Mouse (Mus musculus) heart, embryonic 14.5 days (tissue): ENCODE data around the gene Galr3. TPM values are rescaled to one million over a fixed set of nuclear protein-coding genes. Genes with fewer than 3 reads are reported as not detected.

Experiments used
- microRNA-seq: library from miRNA; unstranded; fragments of <30 nt; microRNA quantifications from one replicate; pipeline ENCODE4, GENCODE M21; 2016
- polyA plus RNA-seq: library from polyadenylated mRNA; unstranded; fragments of >200 nt; fragmentation: Nextera tagmentation; extraction: Ambion mirVana; gene quantifications from 2 replicates; pipeline ENCODE4 v1.2.1, GENCODE M21; 2014

Galr3 gene
- polyA plus RNA-seq, 1 experiment from 2014 or later = not detected

Small RNAs within 50 kb of the gene (microRNA-seq; reads per million reads assigned to microRNA genes)
- gene Mir6956 = 0.84 reads per million

Other genes starting within 250 kb of the Galr3 start
- 6.5 and 7.1 TPM in 2 replicates for gene Card10, start 238.8 kb upstream of the Galr3 start, polyA plus RNA-seq
- gene Cdc42ep1, start 199.3 kb upstream of the Galr3 start, polyA plus RNA-seq = 29.0 and 30.1 TPM in 2 replicates
- gene Lgals2, start 186.4 kb upstream of the Galr3 start, polyA plus RNA-seq = not detected in 2 replicates
- 30.7 and 33.2 TPM in 2 replicates for gene Gga1, start 164.7 kb upstream of the Galr3 start, polyA plus RNA-seq
- gene Gm49510, start 142.2 kb upstream of the Galr3 start, polyA plus RNA-seq = 0.16 TPM in 1 of 2 replicates, not detected in the other
- 13.6 and 14.5 TPM in 2 replicates for gene Sh3bp1, start 142.1 kb upstream of the Galr3 start, polyA plus RNA-seq
- 26.2 and 26.6 TPM in 2 replicates for gene Pdxp, start 128.0 kb upstream of the Galr3 start, polyA plus RNA-seq
- gene Lgals1, start 115.2 kb upstream of the Galr3 start, polyA plus RNA-seq = 708 and 842 TPM in 2 replicates
- gene Nol12, start 107.0 kb upstream of the Galr3 start, polyA plus RNA-seq = 30.5 and 32.6 TPM in 2 replicates
- 34.9 and 41.1 TPM in 2 replicates for gene Triobp, start 94.2 kb upstream of the Galr3 start, polyA plus RNA-seq
- 102 and 117 TPM in 2 replicates for gene H1f0, start 13.4 kb upstream of the Galr3 start, polyA plus RNA-seq
- gene Ankrd54, start 21.0 kb downstream of the Galr3 start, polyA plus RNA-seq = 20.2 and 23.0 TPM in 2 replicates
- 144 and 153 TPM in 2 replicates for gene Eif3l, start 33.3 kb downstream of the Galr3 start, polyA plus RNA-seq
- gene Micall1, start 67.0 kb downstream of the Galr3 start, polyA plus RNA-seq = 18.9 and 20.2 TPM in 2 replicates
- 271 and 299 TPM in 2 replicates for gene Polr2f, start 99.1 kb downstream of the Galr3 start, polyA plus RNA-seq
- 5.6 and 8.4 TPM in 2 replicates for gene 1700088E04Rik, start 99.4 kb downstream of the Galr3 start, polyA plus RNA-seq
- 0.63 and 0.80 TPM in 2 replicates for gene Sox10, start 123.4 kb downstream of the Galr3 start, polyA plus RNA-seq
- gene Pick1, start 187.3 kb downstream of the Galr3 start, polyA plus RNA-seq = 19.2 and 24.5 TPM in 2 replicates
- 0.63 and 0.84 TPM in 2 replicates for gene Gm49486, start 187.5 kb downstream of the Galr3 start, polyA plus RNA-seq
- gene Slc16a8, start 212.9 kb downstream of the Galr3 start, polyA plus RNA-seq = 0.28 and 0.75 TPM in 2 replicates
- 9.1 and 13.9 TPM in 2 replicates for gene Baiap2l2, start 243.7 kb downstream of the Galr3 start, polyA plus RNA-seq